Mouse (Mus musculus) frontal cortex, postnatal 25 days (tissue): Measurements from ENCODE around the gene Dip2b.

ENCODE experiments used
- DNase-seq, 2 experiments: peaks; one replicate each; pipeline ENCODE4 v3.0.0; 2022; ENCODE audit warnings: low spot score in 2 of 2

Dip2b gene

DNA sequence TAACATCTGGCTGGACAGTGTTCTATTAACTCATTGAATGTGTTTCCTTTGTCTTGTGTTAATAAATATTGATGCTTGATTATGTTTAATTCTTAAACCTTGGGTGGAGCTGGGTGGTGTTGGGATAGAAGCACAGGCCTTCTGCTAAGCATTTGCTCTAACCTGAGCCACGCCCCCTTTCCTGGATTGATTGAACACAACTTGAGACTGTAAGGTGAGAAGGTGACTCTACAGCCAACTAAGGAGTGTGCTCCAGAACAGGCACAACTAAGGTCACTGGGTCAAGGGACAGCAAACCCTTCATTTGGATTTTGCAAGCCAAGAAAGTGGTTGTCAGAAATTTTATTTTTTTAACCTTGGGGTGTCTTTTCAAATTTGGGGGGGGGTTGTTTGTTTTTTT, 180.9 kb downstream of the Dip2b start:
- no peak for DNase-seq

DNA sequence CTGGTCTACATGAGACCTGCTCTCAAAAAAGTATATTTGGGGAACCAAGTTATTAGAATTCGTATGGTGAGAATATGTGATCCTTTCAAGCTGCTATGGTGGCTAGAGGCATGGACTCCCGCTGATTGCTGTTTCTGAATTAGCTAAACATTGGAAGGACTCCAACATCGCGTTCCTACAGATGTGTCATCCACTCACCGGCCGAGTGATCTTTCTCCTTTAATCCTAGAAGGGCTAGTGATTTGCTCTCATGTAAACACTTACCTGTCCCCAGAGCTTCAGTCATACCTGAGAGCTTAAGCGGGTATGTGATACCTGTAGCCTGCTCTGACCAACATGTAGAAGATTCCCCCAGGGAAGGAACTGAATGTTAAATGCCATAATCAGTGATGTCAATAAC, 182.5 kb downstream of the Dip2b start:
- no peak for DNase-seq

DNA sequence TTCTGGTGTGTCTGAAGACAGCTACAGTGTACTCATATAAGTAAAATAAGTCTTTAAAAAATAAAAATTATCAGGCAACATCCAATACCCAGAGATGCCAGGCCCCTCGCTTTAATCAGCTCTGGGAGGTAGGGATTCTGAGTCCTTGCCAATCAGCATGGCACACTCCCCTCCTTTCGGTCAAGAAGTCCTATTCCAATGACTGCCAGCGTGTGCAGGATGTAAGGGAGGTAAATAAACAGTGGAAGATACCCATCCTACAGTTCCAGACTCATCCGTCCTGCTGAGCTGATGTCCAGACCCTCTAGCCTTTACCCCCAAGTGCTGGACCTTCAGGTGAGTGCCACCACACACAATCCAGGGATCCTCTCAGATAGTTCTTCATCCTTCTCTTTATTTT, 186.9 kb downstream of the Dip2b start:
- no peak for DNase-seq

DNA sequence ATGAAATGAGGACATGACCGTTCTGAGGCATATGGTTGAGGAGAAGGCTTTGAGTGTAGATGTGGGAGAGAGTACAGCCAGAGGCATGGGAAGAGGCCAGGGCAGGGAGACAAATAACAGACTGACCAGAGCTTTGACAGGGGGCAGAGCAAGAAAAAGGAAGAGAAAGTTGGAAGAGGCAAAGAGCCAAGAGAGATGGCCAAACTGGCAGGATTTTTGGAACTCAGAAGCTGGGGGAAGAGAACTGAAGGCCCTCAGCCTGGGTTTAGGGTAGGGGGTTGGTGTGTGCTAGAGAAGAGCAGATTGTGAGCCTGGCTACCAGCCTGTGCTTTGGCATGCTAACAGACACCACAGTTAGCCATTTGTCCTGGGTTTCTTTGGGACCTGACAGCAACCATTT, 187.4 kb downstream of the Dip2b start:
- no peak for DNase-seq

DNA sequence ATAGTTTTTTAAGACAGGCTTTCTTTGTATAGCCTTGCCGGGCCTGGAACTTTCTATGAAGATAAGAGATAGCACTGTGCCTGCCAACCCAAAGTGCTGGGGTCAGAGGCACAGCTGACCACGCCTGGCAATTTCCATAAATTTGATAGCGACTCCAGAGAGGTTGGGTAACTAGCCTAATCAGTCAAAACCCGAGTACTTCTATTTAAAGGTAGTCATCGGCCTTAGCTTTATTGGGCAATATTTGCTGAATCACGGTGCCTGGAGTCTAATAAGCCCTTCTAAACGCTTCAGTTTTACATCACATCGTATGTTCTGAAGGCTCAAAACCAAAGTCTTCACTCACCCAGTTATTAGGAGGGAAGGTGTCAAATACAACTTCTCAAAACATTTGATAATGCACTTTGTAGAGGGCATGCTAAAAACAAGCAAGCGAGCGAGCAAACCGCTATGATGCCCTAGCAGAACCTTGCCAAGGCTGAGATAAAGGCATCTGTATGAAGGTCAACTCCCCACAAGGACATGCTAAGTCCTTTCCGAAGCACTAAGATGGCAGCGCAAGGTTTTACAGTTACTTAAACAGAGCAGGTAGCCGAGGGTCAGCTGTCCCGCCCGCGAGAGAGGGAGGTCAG, 188.7 kb downstream of the Dip2b start:
- no peak for DNase-seq

DNA sequence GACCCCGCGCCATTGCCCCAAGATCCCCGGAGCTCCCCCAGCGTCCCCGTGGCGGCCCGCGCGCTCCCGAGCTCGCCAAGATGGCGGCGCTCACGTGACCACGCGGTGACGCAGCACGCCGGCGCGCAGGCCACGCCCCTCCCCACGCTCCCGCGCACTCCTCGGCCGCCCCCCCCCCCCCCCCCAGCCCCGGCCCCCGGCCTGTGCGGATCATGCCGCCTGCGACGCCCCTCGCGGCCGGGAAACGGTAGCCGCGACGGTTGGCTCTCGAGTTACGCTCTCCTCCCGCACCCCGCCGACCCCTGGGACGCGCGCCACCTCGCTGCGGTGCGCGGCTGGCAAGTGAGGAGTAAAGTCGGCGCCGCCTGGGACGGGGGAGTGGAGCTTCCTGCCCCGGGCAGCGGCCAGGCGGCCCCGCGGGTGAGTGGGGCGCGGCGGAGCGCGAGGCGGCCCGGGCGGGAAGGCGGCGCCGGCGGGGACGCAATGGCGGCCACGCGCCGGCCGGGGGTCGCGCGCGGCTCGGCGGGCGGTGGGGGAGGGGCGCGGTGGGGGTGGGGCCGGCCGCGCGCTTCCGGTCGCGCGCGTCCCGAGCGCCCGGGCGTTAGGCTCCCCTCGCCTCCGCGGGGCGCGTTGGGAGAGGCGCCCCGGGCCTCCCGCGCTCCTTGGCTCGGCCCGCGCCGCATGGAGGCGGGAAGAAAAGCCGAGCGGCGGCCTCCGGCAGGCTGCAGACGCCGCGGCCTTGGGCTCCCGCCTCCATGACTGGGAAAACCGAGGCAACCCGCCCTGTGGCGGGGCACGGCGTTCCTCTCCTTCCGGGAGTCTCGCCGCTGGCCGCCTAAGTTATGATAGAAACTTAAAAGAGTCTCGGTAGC, 189.4 kb downstream of the Dip2b start, which contains the start of gene Atf1:
TSS of gene Atf1 (plus strand) at position 157 of the 872 bp plus-strand sequence.
- DNase-seq, result peak; percentile 83 to 87

DNA sequence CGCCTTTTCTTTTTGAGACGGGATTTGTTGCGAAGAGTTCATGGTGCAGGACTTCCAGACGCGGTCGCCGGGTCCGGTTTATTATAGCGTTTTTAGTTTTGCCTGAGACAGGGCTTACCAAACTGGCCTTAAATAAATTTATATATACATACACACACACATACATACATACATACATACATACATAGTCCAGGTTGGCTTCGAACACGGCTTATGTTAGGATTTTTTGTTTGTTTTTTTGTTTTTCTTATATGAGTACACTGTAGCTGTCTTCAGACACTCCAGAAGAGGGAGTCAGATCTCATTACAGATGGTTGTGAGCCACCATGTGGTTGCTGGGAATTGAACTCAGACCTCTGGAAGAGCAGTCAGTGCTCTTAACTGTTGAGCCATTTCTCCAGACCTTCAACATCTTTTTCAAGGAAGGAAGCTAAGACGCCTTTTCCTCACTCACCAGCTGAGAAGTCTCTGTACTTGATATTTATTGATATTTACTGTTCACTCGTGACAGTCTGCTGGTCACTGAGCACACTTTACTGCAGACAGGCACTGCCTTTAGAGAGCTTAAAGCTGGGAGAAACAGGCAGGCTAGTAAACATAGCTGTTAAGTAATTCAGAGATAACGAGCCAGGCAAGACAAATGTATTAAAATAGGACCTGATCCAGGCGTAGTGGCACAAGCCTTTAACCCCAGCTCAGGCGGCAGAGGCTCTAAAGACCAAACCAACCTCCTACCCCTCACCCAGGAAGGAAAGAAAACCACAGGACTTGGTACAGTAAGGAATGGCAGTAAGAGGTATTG, 190.3 kb downstream of the Dip2b start:
- DNase-seq, result no peak

DNA sequence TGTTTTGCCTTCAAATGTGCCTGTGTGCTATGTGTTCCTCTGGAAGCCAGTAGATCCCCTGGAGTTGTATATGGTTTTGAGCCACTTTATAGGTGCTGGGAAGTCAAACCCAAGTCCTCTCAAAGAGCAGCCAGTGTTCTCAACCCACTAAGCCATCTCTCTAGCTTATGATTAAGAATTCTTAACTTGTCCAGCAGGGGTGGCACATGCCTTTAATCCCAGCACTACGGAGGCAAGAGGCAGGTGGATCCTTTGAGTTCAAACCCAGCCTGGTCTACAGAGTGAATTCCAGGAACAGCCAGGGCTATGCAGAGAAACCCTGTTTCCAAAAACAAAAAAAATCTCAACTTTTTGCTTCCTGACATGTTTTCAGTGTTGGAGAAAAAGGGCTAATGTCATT, 192.2 kb downstream of the Dip2b start:
- no peak for DNase-seq

DNA sequence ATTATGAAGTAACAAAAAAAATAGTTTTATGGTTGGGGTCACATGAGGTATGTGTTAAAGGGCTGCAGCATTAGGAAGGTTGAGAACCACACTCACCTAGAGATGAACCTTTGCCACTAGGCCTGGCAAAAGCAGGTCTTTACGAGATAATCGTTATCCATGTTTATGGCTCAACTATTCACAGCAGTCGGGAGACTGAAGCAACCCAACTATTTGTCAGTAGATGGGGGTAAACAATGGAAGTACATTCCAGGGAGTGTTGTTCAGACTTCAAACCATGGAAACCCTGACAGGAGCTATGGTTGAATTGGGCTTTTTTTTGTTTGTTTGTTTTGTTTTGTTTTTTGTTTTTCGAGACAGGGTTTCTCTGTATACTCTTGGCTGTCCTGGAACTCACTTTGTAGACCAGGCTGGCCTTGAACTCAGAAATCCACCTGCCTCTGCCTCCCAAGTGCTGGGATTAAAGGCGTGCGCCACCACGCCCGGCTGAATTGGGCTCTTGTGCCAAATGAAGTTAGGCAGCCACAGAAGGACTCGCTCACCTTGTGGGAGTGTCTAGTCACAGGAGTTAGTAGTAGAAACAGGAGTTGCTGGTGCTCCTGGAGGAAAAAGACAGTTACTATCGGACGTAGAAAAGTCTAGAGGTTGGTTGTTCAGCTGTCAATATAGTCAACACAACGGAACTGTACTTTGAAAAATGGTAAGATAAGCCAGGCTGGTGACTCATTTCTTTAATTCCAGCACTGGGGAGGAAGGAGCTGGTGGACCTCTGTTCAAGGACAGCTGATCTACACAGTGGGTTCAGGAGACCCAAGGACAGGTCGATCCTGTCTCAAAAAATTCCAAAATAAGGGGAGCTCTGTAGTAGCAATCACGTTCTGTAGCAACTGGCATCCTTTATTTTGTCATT, 193.4 kb downstream of the Dip2b start:
- DNase-seq, result no peak

DNA sequence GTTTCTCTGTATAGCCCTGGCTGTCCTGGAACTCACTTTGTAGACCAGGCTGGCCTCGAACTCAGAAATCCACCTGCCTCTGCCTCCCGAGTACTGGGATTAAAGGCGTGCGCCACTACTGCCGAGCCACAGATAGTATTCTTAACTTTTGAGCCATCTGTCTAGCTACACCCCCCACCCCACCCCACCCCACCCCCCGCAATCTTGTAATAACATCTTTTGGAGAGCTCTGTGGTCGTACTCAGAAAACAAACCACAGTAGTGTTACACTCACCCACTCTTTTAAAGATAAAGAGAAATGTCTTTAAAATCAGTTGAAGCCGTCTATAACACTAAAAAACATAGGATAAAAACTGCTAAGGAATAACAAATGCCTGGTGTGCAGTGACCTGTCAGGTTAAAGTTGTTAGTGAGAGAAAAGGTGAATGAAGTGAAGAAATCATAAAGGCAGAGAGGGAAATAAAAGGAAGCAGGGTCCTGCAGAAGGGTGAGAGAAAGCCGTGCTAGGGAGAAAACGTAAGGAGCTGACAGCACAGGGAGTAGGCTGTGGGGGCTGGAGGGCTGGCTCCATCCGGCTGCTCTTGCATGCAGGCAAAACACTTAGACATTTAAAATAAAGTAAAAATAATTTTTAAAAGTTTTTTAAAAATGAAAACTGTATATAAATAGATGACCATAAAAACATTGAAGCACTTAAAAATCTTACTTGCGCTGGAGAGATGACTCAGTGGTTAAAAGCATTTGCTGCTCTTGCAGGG, 196.9 kb downstream of the Dip2b start:
- no peak for DNase-seq

DNA sequence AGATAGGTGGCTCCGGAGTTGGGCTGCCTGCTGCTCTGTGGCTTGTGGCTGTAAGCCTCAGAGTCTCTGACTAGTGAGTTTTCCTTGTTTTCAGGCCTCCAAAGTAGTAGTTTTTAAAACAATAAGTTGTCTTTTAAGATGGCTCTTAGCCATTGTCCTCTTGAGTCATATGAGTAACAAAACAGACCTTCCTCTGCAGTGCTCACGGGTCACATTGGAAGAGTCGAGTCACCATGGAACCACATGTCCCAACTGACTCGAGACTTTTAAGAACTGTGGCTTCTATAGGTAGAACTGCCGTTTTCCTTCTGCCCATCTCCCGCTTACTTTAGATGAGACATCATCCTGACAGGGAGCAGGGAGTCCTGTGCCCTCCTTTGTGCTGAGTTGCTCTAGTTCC, 198.5 kb downstream of the Dip2b start:
- no peak for DNase-seq

DNA sequence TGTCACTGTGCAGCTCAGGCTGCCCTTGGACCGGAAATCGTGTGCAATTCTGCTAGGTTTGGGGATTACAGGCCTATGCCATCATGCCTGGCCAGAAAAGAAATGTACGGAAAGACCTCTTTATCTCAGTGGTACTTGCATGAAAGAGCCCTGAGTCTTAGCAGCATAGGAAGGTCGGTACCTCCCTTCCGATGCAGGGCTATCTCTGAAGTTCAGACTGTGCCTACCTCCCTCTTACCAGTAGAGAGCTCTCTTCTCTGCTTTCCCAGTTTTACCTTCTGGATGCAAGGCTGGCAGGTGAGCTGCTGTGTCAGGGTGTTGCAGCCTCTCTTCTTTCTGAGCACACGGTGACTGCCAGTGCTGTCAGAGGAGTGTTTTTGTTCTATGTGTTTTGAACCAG, 203.3 kb downstream of the Dip2b start:
- DNase-seq, result no peak

DNA sequence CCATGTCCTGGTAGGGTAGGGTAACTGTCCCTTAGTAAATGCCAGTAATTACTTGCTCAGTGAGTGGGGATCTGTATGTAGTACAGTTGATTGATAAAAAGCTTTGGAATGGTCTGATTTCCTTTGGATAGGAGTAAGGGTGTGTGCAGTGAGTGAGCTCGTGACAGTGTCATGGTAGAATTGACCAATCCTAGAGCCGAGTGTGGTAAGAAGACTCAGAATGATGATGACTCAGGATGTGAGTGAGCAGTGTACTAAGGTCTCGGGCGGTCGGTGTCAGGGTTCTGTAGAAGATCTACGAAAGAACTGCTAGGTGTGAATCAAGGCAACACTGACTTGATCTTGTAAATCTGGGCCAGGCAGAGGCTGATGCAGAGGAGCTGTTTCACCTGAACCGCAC, 207.5 kb downstream of the Dip2b start:
- no peak for DNase-seq

DNA sequence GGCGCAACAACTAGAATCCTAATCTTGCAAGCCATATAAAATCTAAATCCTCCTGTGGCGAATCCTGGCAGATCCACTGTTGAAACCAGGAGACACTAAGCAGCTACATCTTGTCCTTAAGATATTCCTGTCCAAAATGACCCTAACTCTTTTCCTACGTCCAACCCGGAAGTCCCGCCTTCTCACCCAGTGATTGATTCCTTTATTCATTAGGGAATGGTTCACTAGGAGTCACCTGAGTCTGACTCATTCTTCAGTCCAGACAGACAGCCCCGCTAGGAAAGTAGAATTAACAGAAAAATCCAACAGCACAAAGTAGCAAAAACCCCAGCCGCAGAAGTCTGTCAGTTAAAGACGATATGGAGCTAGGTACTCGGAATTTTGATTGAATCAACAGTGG, 208.8 kb downstream of the Dip2b start:
- DNase-seq, result no peak

DNA sequence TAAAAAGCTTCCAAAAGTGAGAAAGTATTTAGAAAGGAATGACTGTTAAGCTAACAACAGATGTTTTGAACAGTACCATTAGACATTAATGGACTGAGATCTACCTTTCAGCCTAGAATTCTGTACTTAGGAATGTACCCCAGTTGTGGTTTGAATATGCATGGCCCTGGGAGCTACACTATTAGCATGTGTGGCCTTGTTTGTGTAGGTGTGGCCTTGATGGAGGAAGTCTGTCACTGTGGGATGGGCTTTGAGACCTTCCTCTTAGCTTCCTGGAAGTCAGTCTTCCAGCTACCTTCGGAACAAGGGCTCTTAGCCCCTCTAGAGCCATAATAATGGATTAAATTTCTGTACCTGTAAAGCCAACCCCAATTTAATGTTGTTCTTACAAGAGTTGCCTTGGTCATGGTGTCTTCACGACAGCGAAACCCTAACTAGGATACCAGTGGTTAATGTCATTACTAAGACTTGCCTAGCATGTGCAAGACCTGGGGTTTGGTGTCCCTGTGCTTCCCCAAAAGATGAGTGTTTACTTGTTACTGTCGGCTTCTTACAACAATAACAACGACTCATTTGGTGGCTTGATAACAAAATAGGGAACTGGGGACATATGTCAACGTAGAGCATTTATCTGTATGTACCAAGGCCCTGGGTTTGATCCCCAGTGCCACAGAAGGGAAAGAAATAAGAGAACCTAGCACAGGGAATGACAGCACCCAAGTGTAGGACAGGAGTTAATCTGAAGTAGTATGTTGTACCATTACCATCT, 210.4 kb downstream of the Dip2b start:
- DNase-seq, result no peak

DNA sequence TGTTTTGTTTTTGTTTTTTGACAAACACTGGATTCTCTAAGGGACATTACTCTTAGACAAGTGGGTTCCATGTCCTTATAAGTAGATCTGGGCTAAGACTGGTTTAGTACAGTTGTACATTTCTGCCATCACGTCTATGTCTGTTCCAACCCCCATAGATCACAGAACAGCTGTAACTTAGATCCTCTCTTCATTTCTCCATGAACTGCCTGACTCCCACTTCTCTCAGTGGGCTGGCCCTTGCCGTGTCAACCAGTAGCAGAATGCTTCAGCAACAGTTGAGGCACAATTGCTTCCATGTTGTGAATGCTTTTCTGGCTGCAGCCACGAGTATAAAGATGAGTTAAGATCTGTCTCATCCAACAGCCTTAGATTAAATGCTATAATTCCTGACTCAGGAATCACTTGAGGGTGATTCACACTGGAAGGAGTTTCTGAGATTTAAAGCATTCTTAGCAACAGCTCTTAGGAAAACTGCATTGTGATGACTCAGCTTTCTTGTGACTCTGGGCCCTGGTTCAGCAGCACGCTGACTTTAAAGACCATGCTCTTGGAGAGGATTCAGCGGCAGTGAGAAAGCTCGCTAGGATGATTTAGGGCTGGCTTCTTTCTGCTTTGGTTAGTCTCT, 212.8 kb downstream of the Dip2b start:
- no peak for DNase-seq

DNA sequence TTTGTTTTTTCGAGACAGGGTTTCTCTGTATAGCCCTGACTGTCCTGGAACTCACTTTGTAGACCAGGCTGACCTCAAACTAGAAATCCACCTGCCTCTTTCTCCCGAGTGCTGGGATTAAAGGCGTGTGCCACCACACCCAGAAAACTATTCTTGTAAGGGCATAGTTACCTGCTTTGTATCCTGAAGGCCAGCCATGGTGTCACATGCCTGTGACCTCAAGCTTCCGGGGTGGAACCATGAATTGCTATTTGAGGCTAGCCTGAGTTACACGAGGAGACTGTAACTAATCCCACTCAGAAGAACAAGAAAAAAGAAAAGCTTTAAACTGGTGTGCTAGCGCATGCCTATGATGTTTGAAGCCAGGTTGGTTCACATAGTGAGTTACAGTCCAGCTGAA, 217.9 kb downstream of the Dip2b start:
- no peak for DNase-seq

DNA sequence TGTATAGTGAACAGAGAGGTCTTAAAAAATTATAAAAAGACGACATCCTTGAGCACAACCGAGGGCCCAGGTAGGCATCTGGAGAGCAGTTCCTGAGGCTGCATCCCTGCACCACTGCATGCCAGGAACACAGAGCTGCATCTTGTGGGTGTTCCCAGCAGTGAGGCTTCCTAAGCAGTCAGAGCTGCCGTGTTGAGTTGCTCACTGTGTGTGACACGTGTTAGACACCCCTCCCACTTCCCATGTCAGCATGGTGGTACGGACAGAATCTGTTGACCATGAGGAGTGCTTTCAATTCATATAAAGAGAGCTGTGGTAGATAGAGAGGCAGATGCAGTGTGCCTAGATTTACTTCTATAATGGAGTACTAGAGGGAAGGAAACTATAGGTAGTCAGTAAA, 218.8 kb downstream of the Dip2b start:
- no peak for DNase-seq

DNA sequence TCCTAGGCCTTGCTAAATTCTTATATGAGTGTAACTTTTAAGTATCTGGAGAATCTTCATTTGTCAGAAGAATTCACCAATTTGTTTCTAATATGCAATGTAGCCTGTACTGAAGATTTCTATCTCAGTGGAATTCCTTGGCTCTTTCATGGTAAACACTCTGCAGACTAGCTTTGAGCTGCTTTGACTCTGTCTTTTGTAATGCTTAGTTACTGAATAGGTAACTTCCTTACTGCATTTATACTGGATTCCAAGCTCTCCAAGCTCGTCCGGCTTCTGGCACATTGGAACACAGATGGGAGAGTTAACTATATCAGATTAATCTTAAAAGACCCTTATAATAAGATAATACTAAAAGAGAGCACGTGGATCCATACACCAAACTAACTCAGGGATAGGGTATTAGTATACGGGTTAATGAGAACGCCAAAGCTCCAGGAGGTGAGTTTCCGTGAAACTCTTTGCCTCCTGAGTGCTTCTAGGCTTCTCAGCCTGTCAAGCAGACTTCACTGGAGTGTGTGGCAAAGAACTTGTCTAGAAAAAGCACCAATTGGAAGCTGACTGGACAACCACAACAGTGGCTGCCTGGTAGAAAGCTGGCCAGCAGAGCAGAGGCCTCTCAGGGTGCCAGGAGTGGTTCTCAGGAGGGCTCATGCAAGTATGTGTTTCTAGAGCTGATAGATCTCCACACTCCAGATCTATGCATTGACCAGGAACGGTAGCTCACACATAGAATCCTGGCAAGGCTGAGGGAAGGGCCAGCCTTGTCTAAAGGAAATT, 220.4 kb downstream of the Dip2b start:
- DNase-seq, result no peak
